Mouse (Mus musculus): ENCODE measurements around the gene Cxcl16.
"Not testable (repeated sequence)": the region's sequence is repeated elsewhere in the genome, so short reads cannot be mapped to it uniquely, and the experiment has no call there.

The Cxcl16 gene

DNA sequence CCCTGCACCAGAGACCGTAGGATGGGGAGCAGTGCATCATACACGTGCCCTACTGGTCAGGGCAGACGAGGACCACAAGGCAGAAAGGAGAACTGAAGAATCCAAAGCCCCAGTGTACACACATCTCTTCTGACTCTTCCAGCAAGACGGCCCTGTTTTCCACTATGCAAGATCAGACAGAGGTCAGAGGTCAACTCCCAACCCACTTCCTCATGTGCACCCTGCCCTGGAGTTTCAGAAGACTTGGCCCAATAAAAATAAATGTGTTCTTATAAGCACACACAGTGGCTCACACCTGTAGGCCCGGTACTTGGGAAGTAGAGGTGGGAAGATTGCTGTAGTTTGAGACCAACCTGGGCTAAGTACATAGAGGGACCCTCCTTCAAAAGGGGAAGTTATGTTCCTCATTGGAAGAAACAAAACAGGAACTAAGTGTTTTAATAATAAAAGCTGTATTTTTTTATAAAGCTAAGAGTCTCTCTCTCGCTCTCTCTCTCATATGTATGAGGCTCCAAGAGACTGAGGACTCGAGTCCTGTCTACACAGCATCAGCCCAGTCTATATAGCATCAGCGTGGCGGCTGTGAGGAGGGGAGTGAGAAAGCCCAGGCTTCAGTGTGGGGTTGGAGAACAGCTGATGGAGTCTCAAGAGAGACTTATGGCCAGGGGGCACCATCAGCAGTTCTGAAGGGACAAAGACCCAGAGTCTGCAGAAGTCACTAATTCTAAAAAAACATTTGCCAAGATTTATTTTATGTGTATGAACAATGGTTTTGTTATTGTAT, 6.3 kb downstream of the Cxcl16 start:
- no peak for DNase-seq (ENCODE audit: low spot score)

DNA sequence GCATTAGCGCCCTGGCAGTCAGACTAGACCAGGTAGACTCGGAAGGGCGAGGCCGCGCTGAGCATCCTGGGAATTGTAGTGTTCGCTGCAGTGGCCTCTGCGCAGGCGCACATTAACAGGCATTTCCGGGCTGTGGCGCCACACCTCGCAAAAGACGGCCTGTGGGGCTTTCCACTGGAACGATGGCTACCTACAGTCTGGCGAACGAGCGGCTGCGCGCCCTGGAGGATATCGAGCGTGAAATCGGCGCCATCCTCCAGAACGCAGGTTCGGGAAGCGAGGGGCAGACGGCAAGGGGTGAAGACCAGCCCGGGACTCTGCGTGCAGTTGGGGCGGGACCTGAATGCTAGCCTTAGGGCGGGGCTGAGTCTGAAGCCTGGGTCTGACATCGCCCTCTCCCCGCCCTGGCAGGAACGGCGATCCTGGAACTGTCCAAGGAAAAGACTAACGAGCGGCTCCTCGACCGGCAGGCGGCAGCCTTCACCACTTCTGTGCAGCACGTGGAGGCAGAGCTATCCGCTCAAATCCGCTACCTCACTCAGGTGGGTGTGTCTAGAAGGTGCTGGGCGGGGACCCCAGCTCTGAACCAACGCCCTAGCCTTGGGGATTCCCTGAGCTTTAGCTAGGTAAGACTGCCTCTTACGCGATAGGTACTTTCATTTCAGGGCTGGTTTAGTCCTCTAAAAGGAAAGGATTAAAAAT, 7.8 kb downstream of the Cxcl16 start, which contains the start of gene Med11:
Gene Med11 (plus strand): TSS at position 123 of the 702 bp plus-strand sequence.
- peak; percentile 98 for DNase-seq (ENCODE audit: low spot score)

DNA sequence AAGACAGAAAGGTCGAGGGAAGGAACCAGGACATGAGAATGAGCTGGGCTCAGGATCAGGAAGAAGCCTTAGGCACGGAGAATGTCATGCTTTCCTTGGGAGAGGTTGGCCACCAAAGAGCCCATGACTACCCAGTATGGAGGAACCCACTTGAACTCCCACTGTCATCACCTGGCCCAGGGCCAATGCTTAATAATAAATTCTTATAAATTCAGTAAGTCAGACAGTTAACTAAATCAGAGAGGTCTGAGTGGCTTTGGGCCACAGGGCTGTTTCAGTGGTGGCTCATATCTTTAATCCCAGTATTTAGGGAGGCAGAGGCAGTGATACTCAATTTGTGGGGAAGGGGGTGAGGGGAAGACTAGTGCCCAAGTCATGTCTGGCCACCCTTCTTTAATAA, 8.9 kb downstream of the Cxcl16 start:
- no peak for DNase-seq (ENCODE audit: low spot score)

DNA sequence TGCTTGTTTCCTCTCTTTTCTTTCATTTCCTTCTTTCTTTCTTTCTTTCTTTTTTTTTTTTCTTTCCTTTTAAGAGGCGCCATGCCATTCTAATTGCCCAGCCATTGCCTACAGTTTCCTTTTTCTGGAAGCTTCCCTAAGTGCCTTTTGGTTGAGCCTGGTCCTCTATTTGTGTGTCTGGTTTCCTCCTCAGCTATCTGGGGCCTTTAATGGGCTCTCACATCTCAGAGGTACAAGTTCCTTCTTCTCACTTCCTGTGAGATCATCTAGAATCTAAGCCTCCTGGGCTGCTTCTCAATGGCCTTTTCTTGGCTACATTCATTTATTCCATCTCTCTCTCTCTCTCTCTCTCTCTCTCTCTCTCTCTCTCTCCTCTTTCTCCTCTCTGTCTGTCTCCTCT, 12.4 kb downstream of the Cxcl16 start:
- no peak for DNase-seq (ENCODE audit: low spot score)

DNA sequence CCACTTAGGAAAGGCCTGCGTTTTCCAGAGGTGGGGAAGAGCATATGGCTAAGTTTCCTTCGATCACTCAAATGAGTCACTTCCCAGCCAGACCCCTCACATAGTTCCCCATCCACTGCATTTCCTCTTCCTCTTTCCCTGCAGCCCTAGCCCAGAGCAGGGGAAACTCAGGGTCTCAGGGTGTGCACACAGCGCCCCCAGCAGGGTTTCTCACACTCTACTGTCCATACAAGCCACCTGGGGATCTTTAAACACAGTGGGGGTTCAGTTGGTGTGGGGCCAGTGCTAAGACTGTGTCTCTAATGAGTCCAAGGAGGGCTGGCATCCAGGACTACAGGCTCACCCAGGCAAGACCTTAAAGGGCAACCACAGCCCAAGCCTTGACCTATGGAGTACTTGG, 13.0 kb downstream of the Cxcl16 start:
- no peak for DNase-seq (ENCODE audit: low spot score)

DNA sequence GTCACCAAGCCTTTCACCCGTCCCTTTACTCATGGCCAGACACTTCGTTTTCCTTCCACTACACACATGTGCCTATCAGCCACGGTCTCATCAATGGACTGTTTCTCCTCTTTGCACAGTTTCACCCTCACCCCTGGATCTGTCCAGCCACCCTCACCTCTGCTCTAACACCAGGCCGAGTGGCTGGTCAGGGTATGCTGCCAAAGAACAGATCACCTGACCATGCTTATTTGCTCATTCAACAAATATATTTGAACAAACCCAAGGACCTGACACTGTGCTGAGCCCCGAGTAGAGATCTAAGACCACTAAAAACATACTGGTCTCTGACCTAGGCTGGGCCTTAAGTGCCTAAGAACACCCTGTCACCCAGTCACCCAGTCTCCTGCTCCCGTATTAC, 15.1 kb downstream of the Cxcl16 start:
- no peak for DNase-seq (ENCODE audit: low spot score)

DNA sequence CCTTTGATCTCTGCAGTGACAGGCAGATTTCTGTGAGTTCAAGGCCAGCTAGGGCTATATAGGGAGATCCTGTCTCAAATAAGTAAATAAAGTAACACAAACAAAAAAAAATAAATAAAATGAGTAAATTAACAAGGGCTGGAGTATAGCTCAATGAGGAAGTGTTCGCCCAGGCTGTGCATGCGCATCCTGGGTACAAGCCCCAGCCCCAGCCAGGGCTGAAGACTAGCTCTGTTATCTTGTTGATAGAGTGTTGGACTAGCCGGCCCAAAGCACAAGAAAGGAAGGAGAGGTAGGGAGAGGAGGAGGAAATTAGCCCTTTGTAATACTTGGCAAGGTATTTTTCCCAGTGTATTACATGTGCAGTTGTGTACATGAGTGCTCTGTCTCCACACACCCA, 15.8 kb downstream of the Cxcl16 start:
- DNase-seq (ENCODE audit: low spot score): no peak

DNA sequence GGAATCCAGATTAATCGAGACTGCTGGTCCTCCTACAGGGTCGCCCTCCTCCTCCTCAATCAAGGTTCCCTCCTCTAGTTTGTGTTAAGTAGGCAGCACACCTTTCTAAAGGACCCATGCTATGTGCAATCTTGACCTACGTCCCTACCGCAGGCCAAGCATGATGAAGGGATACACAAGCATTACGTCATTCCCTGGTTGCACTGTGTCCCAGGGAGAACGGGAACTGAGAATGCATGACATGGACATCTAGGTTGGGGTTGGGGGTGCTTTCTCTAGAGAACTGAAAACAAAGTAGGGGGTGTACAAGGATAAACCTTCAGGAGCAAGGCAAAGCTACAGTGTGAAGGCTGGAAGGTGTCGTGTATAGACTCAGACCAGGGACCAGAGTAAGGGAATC, 17.9 kb downstream of the Cxcl16 start:
- no peak for DNase-seq (ENCODE audit: low spot score)

DNA sequence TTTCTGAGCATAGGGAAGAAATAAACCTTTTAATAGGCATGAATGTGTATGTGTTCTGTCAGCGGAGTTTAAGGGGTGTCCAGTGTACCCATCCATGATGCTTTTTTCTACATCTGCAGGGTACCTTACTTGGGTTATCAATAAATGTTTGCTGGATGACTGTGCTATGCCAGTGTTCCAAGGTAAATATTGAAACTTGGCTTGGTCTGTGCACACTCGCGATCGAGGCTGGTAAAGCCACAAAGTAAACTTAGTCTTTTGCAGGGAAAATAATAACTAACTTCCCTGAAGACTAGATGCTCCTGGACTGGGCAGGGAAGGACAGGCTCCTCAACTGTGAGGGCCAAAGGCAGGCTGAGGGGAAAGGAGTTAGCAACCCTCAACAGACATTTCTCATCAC, 19.1 kb downstream of the Cxcl16 start:
- DNase-seq (ENCODE audit: low spot score): no peak

DNA sequence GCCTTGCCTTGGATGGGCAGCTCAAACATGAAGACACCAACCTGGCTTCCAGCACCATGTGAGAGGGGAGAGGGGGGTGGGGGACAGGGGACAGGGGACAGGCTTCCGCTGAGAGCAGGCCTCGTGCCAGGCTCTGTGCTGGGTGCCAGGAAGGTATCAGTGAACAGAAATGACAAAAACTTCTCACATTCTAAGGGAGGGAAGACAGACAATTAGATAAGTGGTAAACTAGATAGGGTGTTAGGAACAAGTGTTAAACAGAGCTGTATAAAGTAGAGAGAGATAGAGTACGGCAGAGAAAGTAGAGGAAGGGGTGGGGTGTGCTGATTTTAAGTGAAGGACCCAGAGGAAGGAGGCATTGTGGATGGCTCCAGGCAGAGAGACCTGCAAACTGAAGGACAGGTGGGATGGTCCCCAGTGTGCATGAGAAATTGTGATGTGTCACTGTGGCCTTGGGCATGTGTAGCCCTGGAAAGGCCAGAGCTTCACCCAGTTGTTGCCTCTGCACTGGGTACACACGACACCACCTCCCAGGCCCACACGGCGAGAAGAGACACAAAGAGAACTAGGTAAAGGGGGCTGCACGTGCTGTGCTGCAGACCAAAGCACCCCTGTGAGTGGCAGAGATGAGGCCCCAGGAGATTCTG, 20.9 kb downstream of the Cxcl16 start:
- DNase-seq (ENCODE audit: low spot score): no peak

DNA sequence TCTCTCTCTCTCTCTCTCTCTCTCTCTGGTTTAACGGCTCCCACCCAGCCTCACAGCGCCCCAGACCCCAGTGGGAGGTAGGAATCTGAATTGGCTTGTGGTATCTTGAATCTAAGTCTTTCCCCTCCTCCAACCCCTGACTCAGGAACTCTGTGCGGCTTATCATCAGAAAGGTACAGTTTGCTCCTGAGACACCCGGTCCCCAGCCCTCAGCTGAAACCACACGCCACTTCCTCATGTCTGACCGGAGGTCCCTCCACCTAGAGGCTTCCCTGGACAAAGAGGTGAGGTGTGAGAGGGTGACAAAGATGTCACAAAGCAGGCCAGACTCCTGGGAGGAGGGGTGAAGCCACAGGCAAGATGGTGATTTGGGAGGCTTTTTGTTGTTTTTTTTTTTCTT, 22.4 kb downstream of the Cxcl16 start:
- no peak for DNase-seq (ENCODE audit: low spot score)

DNA sequence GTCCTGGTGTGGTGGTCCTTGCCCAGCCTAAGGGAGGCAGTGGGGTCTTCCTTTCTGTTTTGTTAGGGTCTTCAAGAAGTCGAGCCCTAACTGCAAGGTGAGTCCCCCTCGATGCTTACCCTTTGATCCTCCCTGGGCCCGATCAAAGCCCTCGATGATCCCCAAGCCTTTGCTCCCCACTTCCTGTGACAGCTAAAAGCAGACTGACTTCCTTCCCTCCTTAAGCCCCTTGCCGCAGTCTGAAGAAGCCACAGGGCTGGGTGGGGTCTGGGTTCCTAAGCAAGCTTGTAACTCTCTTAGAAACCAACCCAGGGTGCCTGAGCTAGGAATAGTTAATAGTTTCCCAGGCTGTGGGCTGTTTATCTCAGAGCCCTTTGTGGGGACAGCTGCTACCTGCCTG, 24.3 kb downstream of the Cxcl16 start:
- no peak for DNase-seq (ENCODE audit: low spot score)

DNA sequence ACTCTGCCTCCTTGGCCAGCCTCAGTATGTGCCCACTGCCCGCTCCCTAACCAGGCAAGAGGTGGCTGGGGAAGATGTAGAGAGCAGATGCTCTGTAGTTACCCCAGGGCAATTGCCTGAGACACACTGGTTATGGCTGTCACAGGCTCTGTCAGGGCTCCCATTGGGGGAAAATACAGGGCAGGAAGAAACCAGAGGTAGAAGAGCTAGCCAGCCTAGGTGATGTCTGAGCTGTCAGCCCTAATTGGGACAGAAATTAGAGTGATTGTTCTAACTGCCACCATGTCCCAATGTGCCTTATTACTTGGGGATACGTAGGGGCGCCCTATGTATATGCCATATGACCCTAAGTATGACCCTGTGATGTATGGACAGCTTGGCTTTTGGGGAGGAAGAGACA, 25.8 kb downstream of the Cxcl16 start:
- DNase-seq (ENCODE audit: low spot score): no peak

DNA sequence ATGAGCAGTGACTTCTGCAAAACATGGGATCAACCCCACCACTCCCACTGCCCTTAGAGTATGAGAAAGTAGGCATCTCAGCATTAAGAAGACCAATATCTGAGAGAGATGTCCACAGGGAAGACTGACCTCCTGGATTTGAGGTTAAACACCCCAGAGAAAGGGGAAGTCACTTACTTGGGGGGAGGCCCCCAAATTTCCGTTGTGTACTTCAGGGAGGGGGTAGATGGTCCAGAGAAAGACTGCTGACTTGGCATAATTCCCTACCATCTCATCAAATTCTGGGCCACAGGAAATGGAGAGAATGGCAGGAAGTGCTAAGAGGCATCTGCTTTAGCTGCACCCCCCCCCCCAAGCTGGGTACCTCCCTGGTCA, 26.2 kb downstream of the Cxcl16 start:
- no peak for DNase-seq (ENCODE audit: low spot score)

DNA sequence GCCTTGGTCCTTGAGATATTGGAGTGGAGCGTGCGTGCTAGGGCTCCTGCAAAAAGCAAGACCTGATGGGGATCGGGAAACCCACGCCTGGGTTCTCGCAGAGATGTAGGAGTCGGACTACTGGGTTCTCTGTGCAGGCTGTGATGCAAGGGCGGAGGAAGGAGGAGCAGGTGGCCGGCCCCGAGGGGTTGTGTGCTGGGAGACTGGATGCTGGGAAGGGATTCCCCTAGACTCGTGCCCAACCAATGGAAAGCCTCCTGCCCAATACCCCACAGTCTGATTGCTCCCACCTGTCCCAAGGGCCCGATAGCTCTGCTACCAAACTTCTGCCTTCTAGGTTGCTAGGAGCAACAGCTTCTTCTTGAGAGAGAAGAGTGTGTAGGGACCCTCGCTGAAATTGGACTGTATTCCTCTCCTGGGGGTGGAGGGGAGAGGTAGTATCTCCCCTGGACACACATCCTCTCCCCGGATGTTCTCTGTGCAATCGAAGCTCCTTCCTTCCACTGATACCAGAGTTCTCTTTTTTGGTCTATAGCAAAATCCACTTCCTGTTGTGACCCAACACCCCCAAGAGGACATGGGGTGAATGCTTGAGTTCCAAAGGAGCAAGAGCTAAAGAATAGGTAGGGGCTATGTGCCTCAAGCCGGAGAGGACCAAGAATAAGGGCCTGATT, 26.8 kb downstream of the Cxcl16 start:
- peak; percentile 49 for DNase-seq (ENCODE audit: low spot score)

DNA sequence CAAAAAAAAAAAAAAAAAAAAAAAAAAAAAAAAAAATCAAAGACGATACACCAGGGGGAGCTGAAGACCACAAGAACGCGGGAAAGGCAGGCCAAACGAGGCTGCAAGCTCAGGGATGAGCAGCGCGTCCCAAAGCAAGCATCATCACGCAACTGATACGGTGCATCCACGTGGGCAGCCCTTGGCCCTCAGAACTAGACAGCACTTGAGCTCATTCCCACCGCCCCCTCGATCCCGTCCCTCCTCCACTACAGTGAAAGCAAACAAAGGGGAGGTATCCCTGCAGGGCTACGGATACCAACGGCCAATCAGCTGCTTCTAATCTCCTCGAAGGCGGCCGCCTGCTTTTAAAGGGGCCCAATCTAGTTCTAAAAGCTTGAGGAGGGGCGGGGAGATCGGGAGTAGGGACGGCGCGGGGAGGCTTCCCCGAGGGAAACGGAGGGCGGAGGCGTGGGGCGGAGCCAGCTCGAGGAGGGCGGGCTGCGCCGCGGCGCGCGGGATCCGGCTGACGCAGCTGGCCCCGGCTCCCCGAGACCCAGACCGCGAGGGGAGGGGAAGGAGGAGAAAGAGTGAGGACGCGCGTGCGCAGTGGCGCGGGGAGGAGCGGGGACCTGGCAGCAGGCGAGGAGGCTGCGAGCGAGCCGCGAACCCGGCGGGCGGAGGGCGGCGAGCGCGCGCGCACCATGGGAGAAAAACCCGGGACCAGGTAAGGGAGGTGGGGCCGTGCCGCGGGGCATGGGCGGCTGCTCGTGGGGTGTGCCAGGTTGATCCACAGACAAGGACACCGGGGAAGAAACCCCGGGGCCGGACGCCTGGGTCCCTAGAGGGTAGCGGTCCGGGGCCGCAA, 27.5 kb downstream of the Cxcl16 start, which contains the start of gene Arrb2:
Gene Arrb2 (plus strand): TSS at position 588 of the 847 bp plus-strand sequence.
- peak; percentile 97 for DNase-seq (ENCODE audit: low spot score)

DNA sequence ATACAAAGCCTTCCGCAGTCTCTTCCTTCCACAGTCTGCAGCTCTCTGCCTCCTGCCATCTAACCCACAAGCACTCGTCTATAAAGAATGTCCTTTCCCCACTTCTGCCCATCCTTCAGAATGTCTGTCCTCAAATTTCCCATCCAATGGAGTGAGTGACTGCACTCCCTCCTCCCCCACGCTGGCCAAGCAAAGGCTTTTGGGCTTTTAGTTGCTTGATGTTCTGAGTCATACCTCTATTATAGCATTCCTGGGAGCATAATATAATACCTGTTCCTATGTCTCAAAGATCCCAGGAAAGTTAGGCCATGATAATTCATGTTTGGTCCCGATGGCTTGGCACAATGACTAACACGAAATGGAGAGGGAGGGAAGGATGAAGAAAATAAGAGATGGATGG, 28.2 kb downstream of the Cxcl16 start:
- peak; percentile 37 for DNase-seq (ENCODE audit: low spot score)

DNA sequence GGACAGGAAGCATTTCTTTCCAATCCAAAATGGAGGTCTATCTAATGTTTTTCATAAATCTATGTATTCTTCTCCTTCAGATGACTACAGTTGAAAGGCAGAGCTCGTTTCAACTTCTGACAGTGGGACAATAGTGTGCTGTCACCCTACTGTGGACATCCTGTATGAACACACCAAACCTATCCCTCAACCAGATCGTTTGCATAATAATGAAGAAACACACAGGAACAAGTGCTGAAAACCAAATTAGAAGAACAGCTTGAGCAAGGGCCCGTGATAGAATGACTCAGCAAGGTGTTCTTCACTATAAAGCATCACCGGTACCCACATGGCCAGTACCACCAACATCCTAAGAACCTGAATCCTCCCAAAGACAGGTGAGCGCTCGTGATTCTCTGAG, 33.2 kb downstream of the Cxcl16 start:
- not testable (repeated sequence) for DNase-seq (ENCODE audit: low spot score)

DNA sequence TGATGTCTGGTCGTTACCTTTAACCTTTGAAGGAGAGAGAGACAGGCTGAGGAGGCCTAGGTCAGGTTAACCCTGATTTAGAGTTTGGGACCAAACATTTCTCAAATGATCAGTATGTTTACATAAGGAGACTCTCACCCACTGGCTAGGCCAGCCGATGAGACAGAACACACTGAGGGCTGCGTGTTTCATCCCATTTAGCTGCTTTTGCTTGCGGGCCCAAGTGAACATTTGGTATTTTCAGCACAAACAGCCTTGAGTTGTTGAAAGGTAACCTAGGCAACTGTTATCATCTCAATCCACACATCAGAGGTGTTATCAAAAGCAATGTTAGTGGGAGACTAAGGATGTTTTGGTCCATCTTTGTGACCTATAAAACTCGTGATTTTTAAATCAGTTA, 40.3 kb downstream of the Cxcl16 start:
- DNase-seq (ENCODE audit: low spot score): no peak

DNA sequence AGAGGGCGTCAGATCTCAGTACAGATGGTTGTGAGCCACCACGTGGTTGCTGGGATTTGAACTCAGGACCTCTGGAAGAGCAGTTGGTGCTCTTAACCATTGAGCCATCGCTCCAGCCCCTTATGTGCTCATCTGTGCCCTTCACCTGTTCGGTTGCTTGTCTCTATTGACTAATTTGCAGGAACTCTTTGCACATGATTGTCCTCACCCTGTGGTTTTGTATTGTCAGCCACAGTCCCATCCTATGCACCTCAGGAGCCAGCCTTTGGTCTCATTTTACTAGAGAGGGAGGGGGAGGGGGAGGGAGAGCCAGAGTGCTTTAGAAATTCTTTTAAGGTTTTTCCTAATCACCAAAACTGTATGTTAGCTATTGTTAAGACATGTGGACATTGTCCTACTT, 41.6 kb downstream of the Cxcl16 start:
- DNase-seq (ENCODE audit: low spot score): no peak

DNA sequence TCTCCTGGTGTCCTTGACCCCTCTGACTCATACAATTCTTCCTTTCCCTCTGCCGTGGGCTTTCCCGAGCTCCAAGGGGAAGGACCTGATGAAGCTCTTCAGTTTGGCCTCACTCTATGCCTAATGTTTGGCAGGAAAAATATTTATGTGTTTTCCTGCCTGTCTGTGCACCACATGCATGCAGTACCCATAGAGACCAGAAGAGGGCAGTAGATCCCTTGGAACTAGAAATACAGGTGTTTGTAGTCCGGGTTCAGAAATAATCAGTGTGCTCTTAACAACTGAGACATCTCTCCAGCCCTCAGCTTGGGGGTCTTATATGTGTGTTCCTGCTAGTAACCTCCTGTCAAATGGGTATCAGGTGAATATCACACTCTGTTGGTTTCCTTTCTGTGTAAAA, 45.8 kb downstream of the Cxcl16 start:
- peak; percentile 76 for DNase-seq (ENCODE audit: low spot score)

DNA sequence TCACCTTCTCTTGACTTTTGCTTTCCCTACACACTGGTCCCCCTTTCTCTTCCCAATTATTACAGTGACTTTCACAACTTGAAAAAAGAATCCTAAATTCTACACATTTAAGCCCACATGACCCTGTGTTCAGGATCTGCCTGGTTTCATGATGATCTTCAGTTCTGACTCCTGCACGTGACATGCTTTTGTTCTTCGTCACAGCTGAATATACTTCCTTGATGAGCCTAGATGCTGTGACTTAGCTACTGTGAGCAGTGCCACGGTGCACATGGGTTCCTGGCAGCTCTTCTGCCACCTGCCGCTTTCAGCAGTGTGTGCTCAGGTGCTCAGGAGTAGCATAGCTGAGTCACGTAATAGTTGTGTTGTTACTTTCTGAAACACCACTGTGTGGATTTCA, 47.2 kb downstream of the Cxcl16 start:
- no peak for DNase-seq (ENCODE audit: low spot score)

Measured in MN1 (cell line).